Mouse (Mus musculus) hindbrain, embryonic 11.5 days (tissue): Measurements from ENCODE around the gene Sparc. TPM values are rescaled to one million over a fixed set of nuclear protein-coding genes. Genes with fewer than 3 reads are reported as not detected.
"Not testable (repeated sequence)": the region's sequence is repeated elsewhere in the genome, so short reads cannot be mapped to it uniquely, and the experiment has no call there.

Source experiments
- ATAC-seq: fragments of 200-750 bp; cut with Nextera tagmentation; 2 replicates; pipeline ENCODE4 v1.8.0; 2017; ENCODE audit warnings: mild to moderate bottlenecking, moderate TSS enrichment, moderate library complexity; ENCODE audit not compliant: low FRiP score
- DNase-seq: peaks from one replicate; pipeline ENCODE4 v3.0.0-alpha.2; 2015; ENCODE audit warnings: low spot score
- H3K27ac ChIP-seq: fragments of 300-500 bp; sonication (generic); 2 replicates; pipeline ENCODE4 v1.5.1; 2014; ENCODE audit warnings: mild to moderate bottlenecking, low read depth, low read length
- H3K27me3 ChIP-seq: fragments of 300-500 bp; sonication (generic); 2 replicates; pipeline ENCODE4 v1.6.1; 2014; ENCODE audit warnings: mild to moderate bottlenecking, low read length, moderate library complexity, mixed read lengths; ENCODE audit not compliant: control insufficient read depth, insufficient read depth
- H3K36me3 ChIP-seq: fragments of 300-500 bp; sonication (generic); 2 replicates; pipeline ENCODE4 v1.6.1; 2014; ENCODE audit warnings: mild to moderate bottlenecking, low read length, moderate library complexity, mixed read lengths; ENCODE audit not compliant: control insufficient read depth, insufficient read depth
- H3K4me1 ChIP-seq: fragments of 300-500 bp; sonication (generic); replicated peaks from 2 replicates; pipeline ENCODE4 v1.6.1; 2014; ENCODE audit warnings: low read length, mixed read lengths; ENCODE audit not compliant: control insufficient read depth, insufficient read depth
- H3K4me2 ChIP-seq: fragments of 300-500 bp; sonication (generic); replicated peaks from 2 replicates; pipeline ENCODE4 v1.6.1; 2014; ENCODE audit warnings: mild to moderate bottlenecking, low read depth, low read length
- H3K4me3 ChIP-seq: fragments of 300-500 bp; sonication (generic); 2 replicates; pipeline ENCODE4 v1.5.1; 2014; ENCODE audit warnings: low read depth, low read length
- H3K9ac ChIP-seq: fragments of 300-500 bp; sonication (generic); 2 replicates; pipeline ENCODE4 v1.6.1; 2014; ENCODE audit warnings: low read depth, low read length
- H3K9me3 ChIP-seq: fragments of 300-500 bp; sonication (generic); 2 replicates; pipeline ENCODE4 v1.6.1; 2016; ENCODE audit warnings: low read length; ENCODE audit not compliant: control insufficient read depth
- WGBS: fragments of 180-500 bp; shearing (Covaris S2); extraction: QIAGEN DNeasy Blood & Tissue Kit; methylation state at CpG from one replicate; pipeline ENCODE4 v1.1.7; 2014; 5-methylcytosine and 5-hydroxymethylcytosine counted together
- polyA plus RNA-seq: library from polyadenylated mRNA; unstranded; fragments of >200 nt; fragmentation: Nextera tagmentation; extraction: Ambion mirVana; gene quantifications from 2 replicates; pipeline ENCODE4 v1.2.1, GENCODE M21; 2014

The Sparc gene
- polyA plus RNA-seq, 1 experiment from 2014 or later = 573 TPM

GRCm38 (mm10) chr11:55415731-55416130, 7.3 kb downstream of the Sparc start:
- not testable (repeated sequence) for H3K36me3 ChIP-seq, H3K4me3 ChIP-seq, H3K27me3 ChIP-seq, H3K9ac ChIP-seq, H3K27ac ChIP-seq, DNase-seq, ATAC-seq, H3K9me3 ChIP-seq, H3K4me2 ChIP-seq
- WGBS = 91% methylated on average over 6 of the region's 6 CpGs
- peaks cover 12% of the 10 kb centered on the region for H3K4me1 ChIP-seq

- no peaks in the 10 kb centered on the region for H3K36me3 ChIP-seq
- H3K9me3 ChIP-seq = no peaks in the 10 kb centered on the region
- H3K4me3 ChIP-seq = no peak overlapping the region
- ATAC-seq = no peak
- peaks cover 12% of the 10 kb centered on the region for H3K4me1 ChIP-seq
- H3K27ac ChIP-seq = no peak overlapping the region
- H3K27me3 ChIP-seq = no peaks in the 10 kb centered on the region
- WGBS = 74% methylated on average over 9 of the region's 9 CpGs
- H3K9ac ChIP-seq = no peak overlapping the region
- no peak for DNase-seq
- no peak overlapping the region for H3K4me2 ChIP-seq
These were observed 7.8 kb downstream of the Sparc start for GRCm38 (mm10) chr11:55415036-55415704.

GRCm38 (mm10) chr11:55414314-55414713, 8.7 kb downstream of the Sparc start:
- no peaks in the 10 kb centered on the region for H3K9me3 ChIP-seq
- 76% methylated on average over 5 of the region's 5 CpGs for WGBS
- no peak overlapping the region for H3K27ac ChIP-seq
- no peak overlapping the region for H3K4me3 ChIP-seq
- ATAC-seq (no peak), DNase-seq (no peak)
- no peaks in the 10 kb centered on the region for H3K36me3 ChIP-seq
- no peak overlapping the region for H3K4me2 ChIP-seq
- no peak overlapping the region for H3K9ac ChIP-seq
- H3K4me1 ChIP-seq = peaks cover 7% of the 10 kb centered on the region
- H3K27me3 ChIP-seq = no peaks in the 10 kb centered on the region

- peaks cover 2% of the 10 kb centered on the region; the same call in 1 of the 2 replicates for H3K4me1 ChIP-seq
- 88% methylated on average over 2 of the region's 2 CpGs for WGBS
- H3K9ac ChIP-seq = no peak overlapping the region
- no peak for ATAC-seq
- H3K27ac ChIP-seq = no peak overlapping the region
- H3K4me2 ChIP-seq = no peak overlapping the region
- no peaks in the 10 kb centered on the region for H3K36me3 ChIP-seq
- DNase-seq = no peak
- no peaks in the 10 kb centered on the region for H3K9me3 ChIP-seq
- H3K4me3 ChIP-seq = no peak overlapping the region
- no peaks in the 10 kb centered on the region for H3K27me3 ChIP-seq
These were observed 9.6 kb downstream of the Sparc start for GRCm38 (mm10) chr11:55413416-55413796.

GRCm38 (mm10) chr11:55412680-55413415, 10.1 kb downstream of the Sparc start:
- Histone ChIP-seq H3K27ac (no peak overlapping the region), H3K36me3 (no peaks in the 10 kb centered on the region), H3K4me2 (no peak overlapping the region), H3K27me3 (no peaks in the 10 kb centered on the region), H3K4me3 (no peak overlapping the region), H3K9me3 (no peaks in the 10 kb centered on the region), H3K4me1 (0 out of 2 replicates have a peak, but pooled peaks cover under 1% of the 10 kb centered on the region), H3K9ac (no peak overlapping the region)
- 98% methylated on average over 10 of the region's 10 CpGs for WGBS
- DNase-seq (no peak), ATAC-seq (no peak)

- no peaks in the 10 kb centered on the region for H3K36me3 ChIP-seq
- H3K9me3 ChIP-seq = no peaks in the 10 kb centered on the region
- no peak overlapping the region for H3K9ac ChIP-seq
- H3K27ac ChIP-seq = no peak overlapping the region
- DNase-seq = no peak
- H3K4me3 ChIP-seq = no peak overlapping the region
- no peak for ATAC-seq
- no peak overlapping the region for H3K4me2 ChIP-seq
- no peaks in the 10 kb centered on the region for H3K27me3 ChIP-seq
- 84% methylated on average over 7 of the region's 7 CpGs for WGBS
- no peaks in the 10 kb centered on the region for H3K4me1 ChIP-seq
These were observed 10.9 kb downstream of the Sparc start for GRCm38 (mm10) chr11:55412034-55412433.

GRCm38 (mm10) chr11:55410502-55410901, 12.5 kb downstream of the Sparc start:
- H3K36me3 ChIP-seq = no peaks in the 10 kb centered on the region
- H3K4me1 ChIP-seq = no peaks in the 10 kb centered on the region
- H3K4me3 ChIP-seq = no peak overlapping the region
- H3K27ac ChIP-seq = no peak overlapping the region
- WGBS = 69% methylated on average over 3 of the region's 3 CpGs
- no peaks in the 10 kb centered on the region for H3K27me3 ChIP-seq
- no peak overlapping the region for H3K4me2 ChIP-seq
- ATAC-seq (no peak), DNase-seq (no peak)
- H3K9me3 ChIP-seq = no peaks in the 10 kb centered on the region
- H3K9ac ChIP-seq = no peak overlapping the region

GRCm38 (mm10) chr11:55410005-55410404, 13.0 kb downstream of the Sparc start:
- no peaks in the 10 kb centered on the region for H3K4me1 ChIP-seq
- H3K4me2 ChIP-seq = no peak overlapping the region
- no peak overlapping the region for H3K9ac ChIP-seq
- ATAC-seq (no peak), DNase-seq (no peak)
- H3K27ac ChIP-seq = no peak overlapping the region
- H3K9me3 ChIP-seq = no peaks in the 10 kb centered on the region
- WGBS = 89% methylated on average over 3 of the region's 3 CpGs
- no peaks in the 10 kb centered on the region for H3K27me3 ChIP-seq
- no peaks in the 10 kb centered on the region for H3K36me3 ChIP-seq
- H3K4me3 ChIP-seq = no peak overlapping the region

GRCm38 (mm10) chr11:55407133-55407532, 15.8 kb downstream of the Sparc start:
- no peak overlapping the region for H3K4me2 ChIP-seq
- no peaks in the 10 kb centered on the region for H3K4me1 ChIP-seq
- H3K9ac ChIP-seq = no peak overlapping the region
- no peak overlapping the region for H3K4me3 ChIP-seq
- H3K9me3 ChIP-seq = no peaks in the 10 kb centered on the region
- no peaks in the 10 kb centered on the region for H3K27me3 ChIP-seq
- no peaks in the 10 kb centered on the region for H3K36me3 ChIP-seq
- no peak overlapping the region for H3K27ac ChIP-seq
- no peak for ATAC-seq
- WGBS = 98% methylated on average over 4 of the region's 4 CpGs
- no peak for DNase-seq
